Mouse (Mus musculus) ovary, postnatal 10 days (tissue): ENCODE measurements around the gene Aph1a.
"Not testable (repeated sequence)": the region's sequence is repeated elsewhere in the genome, so short reads cannot be mapped to it uniquely, and the experiment has no call there.

ENCODE experiments used
- DNase-seq: peaks from one replicate; pipeline ENCODE4 v3.0.0; 2022; ENCODE audit warnings: low spot score

Aph1a gene

GRCm38 (mm10) chr3:95887596-95887995, 6.2 kb upstream of the Aph1a start:
- no peak for DNase-seq

- DNase-seq = no peak
These were observed 4.1 kb upstream of the Aph1a start for GRCm38 (mm10) chr3:95889664-95890063.

GRCm38 (mm10) chr3:95891211-95892065, 2.3 kb upstream of the Aph1a start, which contains the start of gene BC028528:
Gene BC028528, minus strand, starts transcription at chr3:95892005.
- no peak for DNase-seq

- no peak for DNase-seq
These were observed 1.4 kb upstream of the Aph1a start for GRCm38 (mm10) chr3:95892066-95893052.

- DNase-seq = no peak
These were observed 643 bp upstream of the Aph1a start for GRCm38 (mm10) chr3:95893126-95893525.

GRCm38 (mm10) chr3:95894317-95895160, 770 bp downstream of the Aph1a start:
- no peak for DNase-seq

GRCm38 (mm10) chr3:95895501-95895900, 1.7 kb downstream of the Aph1a start:
- not testable (repeated sequence) for DNase-seq

GRCm38 (mm10) chr3:95899800-95900524, 6.2 kb downstream of the Aph1a start:
- DNase-seq = no peak

- no peak for DNase-seq
These were observed 8.0 kb downstream of the Aph1a start for GRCm38 (mm10) chr3:95901616-95902372.

- no peak for DNase-seq
These were observed 8.5 kb downstream of the Aph1a start for GRCm38 (mm10) chr3:95902373-95902625.

GRCm38 (mm10) chr3:95902643-95903042, 8.9 kb downstream of the Aph1a start:
- DNase-seq = no peak

GRCm38 (mm10) chr3:95903753-95904502, 10.2 kb downstream of the Aph1a start:
- DNase-seq = no peak

GRCm38 (mm10) chr3:95904568-95904967, 10.8 kb downstream of the Aph1a start, which contains the start of gene Car14:
Gene Car14, minus strand, starts transcription at chr3:95904691.
- DNase-seq = no peak

- no peak for DNase-seq
These were observed 11.6 kb downstream of the Aph1a start for GRCm38 (mm10) chr3:95905146-95905939.

- DNase-seq = no peak
These were observed 12.2 kb downstream of the Aph1a start for GRCm38 (mm10) chr3:95905940-95906492.

- no peak for DNase-seq
These were observed 13.1 kb downstream of the Aph1a start for GRCm38 (mm10) chr3:95906860-95907259.

GRCm38 (mm10) chr3:95907613-95908012, 13.8 kb downstream of the Aph1a start:
- DNase-seq = no peak

- no peak for DNase-seq
These were observed 20.9 kb downstream of the Aph1a start for GRCm38 (mm10) chr3:95914706-95915105.

GRCm38 (mm10) chr3:95916760-95917159, 23.0 kb downstream of the Aph1a start:
- no peak for DNase-seq
